Mouse (Mus musculus) neutrophil, adult 83 days (primary cell): ENCODE results near the gene Setd4. TPM values are rescaled to one million over a fixed set of nuclear protein-coding genes. Genes with fewer than 3 reads are reported as not detected.

Source experiments
- total RNA-seq, 2 experiments: library from RNA; stranded (reverse); gene quantifications; one replicate each; pipeline ENCODE4 v1.2.4; 2023

The Setd4 gene
- total RNA-seq: 1 to 10 TPM; 1.8 to 2.0 TPM

GRCm38 (mm10) chr16:93603439-93604212 lies at the start of gene Setd4:
Gene Setd4, minus strand, starts transcription at chr16:93604063.

GRCm38 (mm10) chr16:93627761-93628400 lies 24.0 kb upstream of the Setd4 start, which contains the start of gene Gm5678:
Gene Gm5678, plus strand, starts transcription at chr16:93628097.

GRCm38 (mm10) chr16:93605553-93605952 lies 1.7 kb upstream of the Setd4 start, which contains the start of gene Cbr1:
Gene Cbr1, plus strand, starts transcription at chr16:93605853.

Other genes with a start within 250 kb of the Setd4 start
- gene Cbr1, start 1.8 kb upstream of the Setd4 start, total RNA-seq: 1 to 10 TPM; 6.9 to 9.4 TPM
- not detected for gene Gm5678, start 24.0 kb upstream of the Setd4 start, total RNA-seq
- 1 to 10 TPM; 2.1 to 2.3 TPM for gene Cbr3, start 79.2 kb upstream of the Setd4 start, total RNA-seq
- gene Dop1b, start 107.8 kb upstream of the Setd4 start, total RNA-seq: 10 to 100 TPM; 68.6 to 77.9 TPM
- gene Morc3, start 228.1 kb upstream of the Setd4 start, total RNA-seq: 100 to 1,000 TPM; 115 to 144 TPM